Mouse (Mus musculus): Measurements from ENCODE around the gene Ankib1. TPM values are rescaled to one million over a fixed set of nuclear protein-coding genes. Genes with fewer than 3 reads are reported as not detected.

Ankib1 gene
- total and polyA plus RNA-seq, 3 experiments = 12.6 to 44.5 (median 42.2) TPM

DNA sequence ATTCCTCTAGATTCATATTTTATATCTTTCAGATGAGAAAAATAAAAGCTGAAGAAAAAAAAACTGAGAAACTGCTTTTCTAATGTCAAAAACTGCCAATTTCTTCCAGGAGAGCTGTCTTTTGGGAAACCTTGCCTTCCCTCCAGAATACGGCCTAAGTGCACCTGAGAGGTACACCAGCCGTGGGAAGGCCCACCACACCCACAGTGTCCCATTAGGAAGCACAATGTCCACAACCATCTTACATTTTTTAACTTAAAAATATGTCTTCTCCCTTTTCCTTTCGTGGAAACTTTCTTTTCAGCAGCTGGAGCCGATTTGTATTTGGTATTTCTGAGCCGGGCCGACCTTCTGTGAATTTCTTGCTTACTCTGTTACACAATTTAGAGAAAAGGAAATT is 156.2 kb downstream of the Ankib1 start:
- no peak for ATAC-seq (ENCODE audit: extremely low read depth, insufficient number of reproducible peaks, low FRiP score, poor library complexity, severe bottlenecking)
- Histone ChIP-seq H3K27me3 (ENCODE audit: insufficient read depth, low read length) (no peaks in the 10 kb centered on the region), H3K4me1 (ENCODE audit: insufficient read depth, low read depth, low read length) (peaks cover 34% of the 10 kb centered on the region), H3K9me3 (replicated peaks) (no peaks in the 10 kb centered on the region), H3K36me3 (replicated peaks) (peaks cover 37% of the 10 kb centered on the region), H3K4me3 (ENCODE audit: low read depth, low read length) (peak overlapping the region; percentile 94)
- DNase-seq (ENCODE audit: low spot score) = no peak
- no peak for TF ChIP-seq POLR2AphosphoS5 (IDR thresholded peaks at IDR 0.05; ENCODE audit: insufficient replicate concordance, low read depth, low read length)
- TF ChIP-seq TAL1 (conservative IDR thresholded peaks at IDR 0.05; ENCODE audit: low read depth, low read length) = no peak
- TF ChIP-seq CTCF (IDR thresholded peaks at IDR 0.05; ENCODE audit: low read depth, low read length) = no peak
- TF ChIP-seq GATA1 (IDR thresholded peaks at IDR 0.05; ENCODE audit: borderline replicate concordance, low read length) = no peak
- TF ChIP-seq GATA2 (IDR thresholded peaks at IDR 0.05; ENCODE audit: borderline replicate concordance, low read depth, low read length) = no peak

- peaks cover 26% of the 10 kb centered on the region for H3K4me1 ChIP-seq (ENCODE audit: insufficient read depth, low read depth, low read length)
- no peak for ATAC-seq (ENCODE audit: extremely low read depth, insufficient number of reproducible peaks, low FRiP score, poor library complexity, severe bottlenecking)
- H3K36me3 ChIP-seq (replicated peaks) = peaks cover 47% of the 10 kb centered on the region
These were observed 157.4 kb downstream of the Ankib1 start for GRCm38 (mm10) chr5:3645326-3645725.

DNA sequence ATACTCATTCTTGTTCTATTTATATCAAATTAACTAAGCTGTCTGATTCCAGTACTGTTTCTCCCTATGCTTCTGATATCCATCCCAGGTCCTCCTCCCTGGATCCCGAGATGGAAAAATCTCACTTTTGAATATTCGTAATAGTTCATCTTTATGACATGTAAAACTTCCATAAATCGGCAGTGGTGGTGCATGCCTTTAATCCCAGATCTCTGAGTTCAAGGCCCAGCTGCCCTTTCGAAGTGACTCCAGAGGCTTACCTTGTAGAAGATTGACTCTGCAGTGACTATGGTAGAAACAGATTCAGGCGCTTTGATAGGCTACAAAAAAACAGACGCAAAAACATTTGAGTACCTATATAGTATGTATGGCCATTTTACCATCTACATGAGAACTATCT is 158.1 kb downstream of the Ankib1 start:
- H3K36me3 ChIP-seq (replicated peaks) = peaks cover 49% of the 10 kb centered on the region
- ATAC-seq (ENCODE audit: extremely low read depth, insufficient number of reproducible peaks, low FRiP score, poor library complexity, severe bottlenecking) (no peak), DNase-seq (ENCODE audit: low spot score) (no peak)
- H3K27me3 ChIP-seq (ENCODE audit: insufficient read depth, low read length) = no peaks in the 10 kb centered on the region
- H3K9me3 ChIP-seq (replicated peaks) = no peaks in the 10 kb centered on the region
- H3K4me1 ChIP-seq (ENCODE audit: insufficient read depth, low read depth, low read length) = peaks cover 21% of the 10 kb centered on the region
- TF ChIP-seq GATA2 (IDR thresholded peaks at IDR 0.05; ENCODE audit: borderline replicate concordance, low read depth, low read length) = no peak
- no peak for TF ChIP-seq CTCF (IDR thresholded peaks at IDR 0.05; ENCODE audit: low read depth, low read length)
- TF ChIP-seq TAL1 (conservative IDR thresholded peaks at IDR 0.05; ENCODE audit: low read depth, low read length) = no peak
- TF ChIP-seq POLR2AphosphoS5 (IDR thresholded peaks at IDR 0.05; ENCODE audit: insufficient replicate concordance, low read depth, low read length) = no peak
- no peak for TF ChIP-seq GATA1 (IDR thresholded peaks at IDR 0.05; ENCODE audit: borderline replicate concordance, low read length)
- no peak overlapping the region for H3K4me3 ChIP-seq (ENCODE audit: low read depth, low read length)

More at GRCm38 (mm10) chr5:3645326-3645725, 157.4 kb downstream of the Ankib1 start:
- no peaks in the 10 kb centered on the region for H3K9me3 ChIP-seq (replicated peaks)
- peak overlapping the region; percentile 19; the same call in 1 of the 2 replicates for H3K4me3 ChIP-seq (ENCODE audit: low read depth, low read length)
- no peak for TF ChIP-seq GATA1 (IDR thresholded peaks at IDR 0.05; ENCODE audit: borderline replicate concordance, low read length)
- TF ChIP-seq TAL1 (conservative IDR thresholded peaks at IDR 0.05; ENCODE audit: low read depth, low read length) = no peak
- no peak for TF ChIP-seq POLR2AphosphoS5 (IDR thresholded peaks at IDR 0.05; ENCODE audit: insufficient replicate concordance, low read depth, low read length)
- no peak for TF ChIP-seq GATA2 (IDR thresholded peaks at IDR 0.05; ENCODE audit: borderline replicate concordance, low read depth, low read length)
- no peaks in the 10 kb centered on the region for H3K27me3 ChIP-seq (ENCODE audit: insufficient read depth, low read length)
- DNase-seq (ENCODE audit: low spot score) = no peak

Other genes with a start within 250 kb of the Ankib1 start
- 20.0 and 23.1 TPM in 2 replicates for gene 1700109H08Rik, start 231.4 kb downstream of the Ankib1 start, total RNA-seq (2014; fragmentation: Nextera tagmentation)
- gene 1700109H08Rik, start 231.4 kb downstream of the Ankib1 start, total RNA-seq (2017) = 6.0 and 9.5 TPM in 2 replicates
- gene 1700109H08Rik, start 231.4 kb downstream of the Ankib1 start, polyA plus RNA-seq (2012) = 0.30 and 0.59 TPM in 2 replicates
- 34.4 and 48.0 TPM in 2 replicates for gene Pex1, start 206.9 kb downstream of the Ankib1 start, total RNA-seq (2014; fragmentation: Nextera tagmentation)
- 27.4 and 29.0 TPM in 2 replicates for gene Pex1, start 206.9 kb downstream of the Ankib1 start, total RNA-seq (2017)
- gene Pex1, start 206.9 kb downstream of the Ankib1 start, polyA plus RNA-seq (2012) = 3.9 and 4.9 TPM in 2 replicates
- 21.6 and 60.5 TPM in 2 replicates for gene Rbm48, start 206.3 kb downstream of the Ankib1 start, total RNA-seq (2014; fragmentation: Nextera tagmentation)
- 28.9 and 38.8 TPM in 2 replicates for gene Rbm48, start 206.3 kb downstream of the Ankib1 start, total RNA-seq (2017)
- gene Rbm48, start 206.3 kb downstream of the Ankib1 start, polyA plus RNA-seq (2012) = 2.8 and 4.0 TPM in 2 replicates
- gene Tmbim7, start 151.7 kb downstream of the Ankib1 start, total RNA-seq (2014; fragmentation: Nextera tagmentation) = not detected in 2 replicates
- gene Tmbim7, start 151.7 kb downstream of the Ankib1 start, total RNA-seq (2017) = not detected in 2 replicates
- not detected in 2 replicates for gene Tmbim7, start 151.7 kb downstream of the Ankib1 start, polyA plus RNA-seq (2012)
- 202 and 212 TPM in 2 replicates for gene Gatad1, start 145.7 kb downstream of the Ankib1 start, total RNA-seq (2014; fragmentation: Nextera tagmentation)
- 202 and 227 TPM in 2 replicates for gene Gatad1, start 145.7 kb downstream of the Ankib1 start, total RNA-seq (2017)
- 60.2 and 81.6 TPM in 2 replicates for gene Gatad1, start 145.7 kb downstream of the Ankib1 start, polyA plus RNA-seq (2012)
- 156 and 166 TPM in 2 replicates for gene Krit1, start 259 bp upstream of the Ankib1 start, total RNA-seq (2014; fragmentation: Nextera tagmentation)
- 92.7 and 94.1 TPM in 2 replicates for gene Krit1, start 259 bp upstream of the Ankib1 start, total RNA-seq (2017)
- 8.2 and 8.4 TPM in 2 replicates for gene Krit1, start 259 bp upstream of the Ankib1 start, polyA plus RNA-seq (2012)
- not detected in 2 replicates for gene Lrrd1, start 42.2 kb upstream of the Ankib1 start, total RNA-seq (2014; fragmentation: Nextera tagmentation)
- gene Lrrd1, start 42.2 kb upstream of the Ankib1 start, total RNA-seq (2017) = 0.17 and 0.22 TPM in 2 replicates
- 0.02 TPM in 1 of 2 replicates, not detected in the other for gene Lrrd1, start 42.2 kb upstream of the Ankib1 start, polyA plus RNA-seq (2012)
- 18.8 and 22.9 TPM in 2 replicates for gene Mterf1a, start 91.0 kb upstream of the Ankib1 start, total RNA-seq (2014; fragmentation: Nextera tagmentation)
- 34.8 and 42.3 TPM in 2 replicates for gene Mterf1a, start 91.0 kb upstream of the Ankib1 start, total RNA-seq (2017)
- 0.88 and 0.92 TPM in 2 replicates for gene Mterf1a, start 91.0 kb upstream of the Ankib1 start, polyA plus RNA-seq (2012)
- 119 and 142 TPM in 2 replicates for gene Akap9, start 125.1 kb upstream of the Ankib1 start, total RNA-seq (2014; fragmentation: Nextera tagmentation)
- gene Akap9, start 125.1 kb upstream of the Ankib1 start, total RNA-seq (2017) = 48.3 and 58.1 TPM in 2 replicates
- gene Akap9, start 125.1 kb upstream of the Ankib1 start, polyA plus RNA-seq (2012) = 31.2 and 34.4 TPM in 2 replicates